Mouse (Mus musculus) embryonic facial prominence, embryonic 10.5 days (tissue): ENCODE data around the gene Arid1a. TPM values are rescaled to one million over a fixed set of nuclear protein-coding genes. Genes with fewer than 3 reads are reported as not detected.

Experiments used
- DNase-seq: peaks from one replicate; pipeline ENCODE4 v3.0.0-alpha.2; 2017; ENCODE audit warnings: low spot score
- H3K27ac ChIP-seq: fragments of 300-500 bp; sonication (generic); replicated peaks from 2 replicates; pipeline ENCODE4 v1.5.1; 2016; ENCODE audit warnings: mild to moderate bottlenecking
- H3K27me3 ChIP-seq: fragments of 300-500 bp; sonication (generic); replicated peaks from 2 replicates; pipeline ENCODE4 v1.6.1; 2016; ENCODE audit warnings: low read depth, mild to moderate bottlenecking; ENCODE audit not compliant: poor library complexity, severe bottlenecking
- H3K36me3 ChIP-seq: fragments of 300-500 bp; sonication (generic); replicated peaks from 2 replicates; pipeline ENCODE4 v1.6.1; 2016; ENCODE audit warnings: mild to moderate bottlenecking, moderate library complexity
- H3K4me1 ChIP-seq: fragments of 300-500 bp; sonication (generic); 2 replicates; pipeline ENCODE4 v1.6.1; 2016
- H3K4me3 ChIP-seq: fragments of 300-500 bp; sonication (generic); 2 replicates; pipeline ENCODE4 v1.5.1; 2016; ENCODE audit warnings: mild to moderate bottlenecking, moderate library complexity
- H3K9me3 ChIP-seq: fragments of 300-500 bp; sonication (generic); 2 replicates; pipeline ENCODE4 v1.6.1; 2016; ENCODE audit warnings: mild to moderate bottlenecking
- WGBS: fragments of 180-500 bp; shearing (Covaris S2); methylation state at CpG from one replicate; pipeline ENCODE4 v1.1.7; 2016; 5-methylcytosine and 5-hydroxymethylcytosine counted together
- polyA plus RNA-seq: library from polyadenylated mRNA; unstranded; fragments of >200 nt; fragmentation: Nextera tagmentation; extraction: Ambion mirVana; gene quantifications from 2 replicates; pipeline ENCODE4 v1.2.1, GENCODE M21; 2016

The Arid1a gene
- polyA plus RNA-seq, 1 experiment from 2014 or later = 38.9 TPM

DNA sequence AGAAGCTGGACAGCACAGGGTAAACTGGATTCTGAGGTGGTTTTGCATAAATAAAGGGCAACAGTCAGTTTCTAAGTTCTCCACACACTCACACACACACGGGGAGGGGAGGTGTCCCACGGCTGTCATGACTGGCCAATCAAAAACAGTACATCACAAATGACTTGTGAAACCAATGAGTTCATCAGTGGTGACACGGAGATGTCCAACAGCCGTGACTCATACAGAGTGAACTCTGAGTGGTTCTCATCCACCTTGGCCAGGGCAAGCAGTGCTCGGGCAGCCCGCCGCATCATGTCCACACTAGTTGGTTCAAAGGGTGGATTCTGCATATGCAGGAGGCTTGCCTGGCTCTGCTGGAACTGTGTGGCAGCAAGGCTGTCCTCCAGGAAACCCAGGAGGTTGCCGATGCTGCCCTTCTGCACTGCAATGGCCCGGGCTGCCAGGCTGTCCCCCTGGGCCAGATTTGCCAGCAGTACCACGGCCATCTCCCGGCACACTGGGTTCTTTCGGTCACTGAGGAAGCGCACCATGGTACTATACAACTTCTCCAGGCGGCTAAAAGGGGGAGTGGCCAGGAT, 76.3 kb downstream of the Arid1a start:
- Histone ChIP-seq H3K27ac (no peak overlapping the region), H3K9me3 (no peaks in the 10 kb centered on the region), H3K4me3 (no peak overlapping the region), H3K4me1 (peaks cover 26% of the 10 kb centered on the region), H3K36me3 (peaks cover 75% of the 10 kb centered on the region), H3K27me3 (no peaks in the 10 kb centered on the region)
- DNase-seq = no peak
- 91% methylated on average over 14 of the region's 14 CpGs for WGBS

DNA sequence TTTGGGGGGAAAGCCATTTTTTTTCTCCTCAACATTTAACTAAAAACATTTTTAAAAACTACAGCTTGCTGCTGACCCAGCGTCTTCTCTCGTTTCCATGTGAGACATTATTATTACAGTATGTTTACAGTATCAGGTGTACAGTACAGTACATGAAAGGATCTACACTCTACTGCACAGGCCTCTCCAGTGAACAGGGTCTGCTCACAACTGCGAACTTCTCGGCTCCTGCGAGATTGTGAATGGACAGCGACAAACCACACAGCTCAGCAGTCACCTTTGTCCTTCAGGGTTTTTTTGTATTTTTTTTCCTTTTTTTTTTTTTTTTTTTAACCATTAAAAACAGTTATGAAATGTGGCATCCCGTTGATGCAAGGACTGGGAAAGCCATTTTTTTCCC, 76.9 kb downstream of the Arid1a start:
- peaks cover 69% of the 10 kb centered on the region for H3K36me3 ChIP-seq
- WGBS = 94% methylated on average over 7 of the region's 7 CpGs
- no peak overlapping the region for H3K27ac ChIP-seq
- DNase-seq = no peak
- peaks cover 33% of the 10 kb centered on the region for H3K4me1 ChIP-seq
- no peak overlapping the region for H3K4me3 ChIP-seq
- H3K9me3 ChIP-seq = no peaks in the 10 kb centered on the region
- H3K27me3 ChIP-seq = no peaks in the 10 kb centered on the region

DNA sequence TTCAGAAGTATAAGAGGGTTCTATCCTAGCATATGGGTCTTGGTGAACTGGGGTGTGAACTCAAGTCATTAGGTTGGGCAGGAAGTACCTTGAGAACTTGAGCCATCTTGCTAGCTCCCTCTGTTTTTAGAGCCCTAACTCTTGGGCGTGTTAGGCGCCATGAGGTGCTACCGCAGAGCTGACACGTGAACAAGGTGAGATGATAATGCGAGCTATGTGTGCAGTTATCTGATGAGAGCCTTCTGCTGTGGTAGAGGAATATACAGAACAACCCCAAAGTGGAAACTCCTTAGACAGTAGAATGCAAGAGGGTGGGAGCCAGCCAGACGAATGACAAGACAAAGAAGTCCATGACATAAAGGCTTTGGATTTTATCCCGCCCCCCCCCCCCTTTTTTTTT, 79.3 kb downstream of the Arid1a start:
- Histone ChIP-seq H3K36me3 (peaks cover 45% of the 10 kb centered on the region), H3K9me3 (no peaks in the 10 kb centered on the region), H3K4me3 (no peak overlapping the region), H3K27me3 (no peaks in the 10 kb centered on the region), H3K4me1 (peaks cover 56% of the 10 kb centered on the region), H3K27ac (no peak overlapping the region)
- WGBS = 85% methylated on average over 7 of the region's 7 CpGs
- no peak for DNase-seq

DNA sequence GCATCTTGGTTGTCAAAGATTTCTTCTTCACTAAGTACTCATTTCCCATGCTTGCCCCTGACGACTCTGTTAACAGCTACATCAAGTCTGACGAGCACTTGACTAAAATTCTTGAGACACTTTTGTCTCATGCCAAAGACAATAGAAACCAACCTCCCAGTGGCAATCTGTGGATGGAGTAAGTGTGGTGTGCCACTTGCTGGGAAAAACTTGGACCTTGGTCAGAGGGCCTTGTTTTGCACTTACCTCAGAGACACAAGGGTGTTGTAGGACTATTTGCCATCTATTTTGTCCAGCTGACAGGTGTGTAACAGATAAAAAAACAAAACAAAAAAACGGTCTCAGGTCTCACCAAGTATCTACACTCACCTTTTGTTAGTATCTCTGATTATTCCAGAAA, 80.4 kb downstream of the Arid1a start:
- Histone ChIP-seq H3K9me3 (no peaks in the 10 kb centered on the region), H3K4me1 (peaks cover 66% of the 10 kb centered on the region), H3K27me3 (no peaks in the 10 kb centered on the region), H3K4me3 (0 out of 2 replicates have a peak overlapping the region, but pooled peaks have one; percentile 16), H3K36me3 (peaks cover 34% of the 10 kb centered on the region), H3K27ac (peak overlapping the region; percentile 62)
- DNase-seq = no peak
- 43% methylated on average over 3 of the region's 3 CpGs for WGBS

DNA sequence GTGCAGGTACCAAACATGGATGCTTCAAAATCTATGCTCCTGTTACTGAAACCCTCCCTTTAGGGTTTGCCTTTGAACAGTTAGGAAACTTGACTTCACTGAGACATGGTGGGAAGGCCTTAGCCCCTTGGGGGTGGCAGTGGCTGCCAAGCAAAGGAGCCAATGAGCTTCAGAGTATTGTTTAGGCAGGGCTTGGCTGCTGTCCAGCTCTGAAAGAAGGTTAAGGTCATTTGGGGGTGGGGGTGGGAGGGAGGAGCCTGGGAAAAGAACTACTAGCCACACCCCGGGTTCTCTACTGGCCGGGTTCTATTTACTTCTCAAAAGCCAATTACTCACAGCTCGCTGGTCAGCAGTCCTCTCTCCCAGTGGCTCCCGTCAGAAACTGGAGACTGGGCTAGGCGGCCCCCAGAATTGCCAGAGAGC, 81.0 kb downstream of the Arid1a start:
- WGBS = 7% methylated on average over 5 of the region's 5 CpGs
- H3K27me3 ChIP-seq = no peaks in the 10 kb centered on the region
- no peaks in the 10 kb centered on the region for H3K9me3 ChIP-seq
- peaks cover 72% of the 10 kb centered on the region for H3K4me1 ChIP-seq
- peak overlapping the region; percentile 62 for H3K27ac ChIP-seq
- peaks cover 28% of the 10 kb centered on the region for H3K36me3 ChIP-seq
- peak overlapping the region; percentile 16; the same call in 1 of the 2 replicates for H3K4me3 ChIP-seq
- DNase-seq = peak; percentile 72

DNA sequence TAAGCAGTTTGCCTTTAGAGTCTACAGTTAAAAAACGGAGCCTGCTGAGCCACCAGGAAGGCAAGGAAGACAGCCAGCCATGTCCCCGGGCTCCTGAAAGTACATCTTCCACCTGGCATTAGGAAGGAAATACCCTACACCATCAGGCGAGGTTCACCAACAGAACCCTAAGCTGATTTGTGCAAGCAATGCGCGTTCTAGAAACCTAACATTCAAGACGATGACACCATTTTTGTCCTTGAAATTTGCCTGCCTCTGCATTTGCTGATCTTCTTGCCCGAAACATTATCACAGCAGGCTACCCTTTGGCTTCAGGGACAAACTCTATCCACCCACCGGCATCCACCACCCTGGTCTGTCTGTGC, 82.3 kb downstream of the Arid1a start:
- H3K27me3 ChIP-seq = no peaks in the 10 kb centered on the region
- peaks cover 16% of the 10 kb centered on the region for H3K36me3 ChIP-seq
- H3K4me1 ChIP-seq = peaks cover 79% of the 10 kb centered on the region
- WGBS = 74% methylated on average over 8 of the region's 8 CpGs
- no peaks in the 10 kb centered on the region for H3K9me3 ChIP-seq
- no peak overlapping the region for H3K4me3 ChIP-seq
- no peak for DNase-seq
- H3K27ac ChIP-seq = no peak overlapping the region

DNA sequence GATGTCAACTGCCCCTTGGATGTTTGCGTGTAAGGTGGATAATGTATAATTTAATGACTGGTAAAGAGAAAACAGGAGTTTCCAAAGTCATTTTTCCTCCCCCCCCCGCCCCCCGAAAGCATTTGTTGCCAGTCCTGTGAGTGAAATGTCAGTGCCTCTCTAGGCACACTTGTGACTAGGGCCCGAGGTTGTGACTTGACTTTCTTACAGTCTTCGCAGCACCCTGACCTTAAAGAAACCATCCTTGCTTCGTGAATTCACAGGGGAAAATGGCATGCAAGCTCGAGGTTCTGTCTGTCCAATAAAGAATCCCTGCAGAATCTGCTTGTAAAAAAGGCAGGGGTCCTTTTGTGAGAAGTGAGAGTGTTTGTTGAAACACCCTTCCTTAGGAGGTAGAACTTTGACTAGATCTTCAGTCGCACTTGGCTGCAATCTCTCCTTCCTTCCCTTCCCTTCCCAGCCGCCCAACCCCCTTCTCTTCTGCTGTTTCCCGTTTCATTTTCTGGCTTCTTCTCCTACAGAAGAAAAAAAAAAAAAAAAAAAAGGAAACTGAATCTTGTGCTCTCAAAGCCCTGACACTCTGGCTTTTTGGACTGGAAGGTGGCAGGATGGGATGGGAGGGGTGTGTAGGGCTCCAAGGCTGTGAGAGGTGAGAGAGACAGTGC, 82.8 kb downstream of the Arid1a start:
- WGBS = 47% methylated on average over 10 of the region's 10 CpGs
- Histone ChIP-seq H3K27me3 (no peaks in the 10 kb centered on the region), H3K9me3 (no peaks in the 10 kb centered on the region), H3K4me3 (peak overlapping the region; percentile 69; the same call in 1 of the 2 replicates), H3K4me1 (peaks cover 79% of the 10 kb centered on the region), H3K36me3 (peaks cover 17% of the 10 kb centered on the region), H3K27ac (peak overlapping the region; percentile 97)
- no peak for DNase-seq

DNA sequence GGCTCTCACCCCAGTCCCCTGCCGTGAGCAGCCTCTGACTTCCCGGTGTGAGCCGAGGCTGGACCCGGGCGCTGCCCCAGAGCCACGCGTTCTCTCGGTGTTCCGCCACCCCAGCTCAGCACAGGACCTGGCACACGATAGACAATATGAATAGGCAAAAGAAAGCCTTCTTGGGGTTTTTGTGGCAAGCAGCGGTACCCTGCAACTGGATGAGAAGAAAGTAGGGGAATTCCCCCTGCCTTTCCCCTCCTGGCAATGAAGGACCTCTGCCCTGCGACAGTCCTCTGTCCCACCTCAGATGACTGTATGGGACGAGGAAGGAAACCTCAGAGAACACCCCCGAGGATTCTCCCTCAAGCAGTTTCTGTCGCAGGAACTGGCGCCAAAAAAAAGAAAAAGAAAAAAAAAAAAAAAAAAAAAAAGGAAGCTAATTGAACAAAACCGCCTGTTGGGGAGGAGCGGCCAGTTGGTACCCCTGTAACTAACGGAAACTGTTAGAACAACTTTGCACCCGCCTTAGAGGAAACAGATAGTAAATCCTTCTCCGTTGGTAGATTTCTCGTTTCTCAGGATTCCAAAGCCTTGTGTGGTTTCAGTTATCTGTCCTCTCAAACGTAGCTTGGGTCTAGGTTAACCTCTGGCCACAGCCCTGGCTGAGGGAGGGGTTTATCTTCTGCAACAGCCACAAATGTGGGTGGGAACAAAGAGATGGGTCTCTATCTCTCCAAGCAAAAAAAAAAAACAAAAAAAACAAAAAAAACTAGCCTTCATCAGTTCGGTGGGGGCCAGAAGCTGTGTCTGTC, 83.5 kb downstream of the Arid1a start:
- peak overlapping the region; percentile 69 for H3K4me3 ChIP-seq
- 6% methylated on average over 24 of the region's 24 CpGs for WGBS
- H3K36me3 ChIP-seq = peaks cover 18% of the 10 kb centered on the region; the same call in 1 of the 2 replicates
- H3K9me3 ChIP-seq = no peaks in the 10 kb centered on the region
- H3K27me3 ChIP-seq = no peaks in the 10 kb centered on the region
- H3K4me1 ChIP-seq = peaks cover 79% of the 10 kb centered on the region
- DNase-seq = no peak
- peak overlapping the region; percentile 97 for H3K27ac ChIP-seq

DNA sequence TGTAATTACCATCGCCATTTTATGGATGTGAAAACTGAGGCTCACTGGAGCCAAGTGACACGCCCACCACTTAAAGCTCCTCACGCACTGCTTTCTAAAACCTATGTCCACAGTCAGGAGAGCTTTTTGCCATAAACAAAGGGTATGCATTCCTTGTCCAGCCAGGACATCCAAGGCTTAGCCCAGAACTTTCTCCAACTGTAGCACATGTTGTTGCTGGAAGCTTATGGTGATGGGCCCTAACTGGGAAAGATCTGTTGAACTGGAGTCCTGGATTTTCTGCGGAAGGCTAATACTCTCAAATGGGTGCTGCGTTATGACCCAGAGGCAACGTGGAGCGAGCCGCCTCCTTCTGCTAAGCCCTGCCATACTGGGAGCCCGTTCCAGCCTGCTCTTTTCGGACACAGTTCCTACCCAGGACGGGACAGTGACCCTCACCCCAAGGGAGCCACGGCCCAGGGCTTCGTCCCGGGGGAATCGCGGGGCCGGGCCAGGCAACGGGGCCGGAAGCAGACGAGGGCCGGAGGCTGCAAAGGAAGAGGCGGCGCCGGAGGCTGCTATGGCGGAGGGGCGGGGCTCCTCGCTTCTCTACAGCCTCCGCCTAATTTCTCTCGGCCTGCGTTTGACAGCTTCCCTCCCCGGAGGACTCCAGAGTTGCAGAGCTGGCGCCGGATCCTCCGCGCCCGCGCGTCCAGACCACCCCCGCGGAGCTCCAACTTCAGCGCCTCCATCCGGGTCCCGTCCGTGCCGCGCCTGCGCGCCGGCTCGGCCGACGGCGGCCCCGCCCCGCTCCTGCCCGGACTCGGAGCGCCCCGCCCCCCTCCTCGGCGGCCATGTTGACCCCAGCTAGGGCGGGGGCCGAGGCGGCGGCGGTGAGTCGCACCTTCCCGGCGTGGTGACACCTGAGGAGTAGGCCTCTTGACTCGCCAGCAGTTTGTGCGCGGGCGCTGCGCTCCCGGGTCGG, 84.4 kb downstream of the Arid1a start, which contains the start of gene Pigv:
Pigv (minus strand) TSS at position 767 of the 964 bp plus-strand sequence.
- Histone ChIP-seq H3K36me3 (peaks cover 16% of the 10 kb centered on the region; the same call in 1 of the 2 replicates), H3K27me3 (no peaks in the 10 kb centered on the region), H3K4me1 (peaks cover 71% of the 10 kb centered on the region), H3K9me3 (no peaks in the 10 kb centered on the region), H3K27ac (peak within 1 kb of the TSS; percentile 97), H3K4me3 (peak within 1 kb of the TSS; percentile 69)
- under 1% methylated on average over 76 of the region's 76 CpGs for WGBS
- peak; percentile 96 for DNase-seq

DNA sequence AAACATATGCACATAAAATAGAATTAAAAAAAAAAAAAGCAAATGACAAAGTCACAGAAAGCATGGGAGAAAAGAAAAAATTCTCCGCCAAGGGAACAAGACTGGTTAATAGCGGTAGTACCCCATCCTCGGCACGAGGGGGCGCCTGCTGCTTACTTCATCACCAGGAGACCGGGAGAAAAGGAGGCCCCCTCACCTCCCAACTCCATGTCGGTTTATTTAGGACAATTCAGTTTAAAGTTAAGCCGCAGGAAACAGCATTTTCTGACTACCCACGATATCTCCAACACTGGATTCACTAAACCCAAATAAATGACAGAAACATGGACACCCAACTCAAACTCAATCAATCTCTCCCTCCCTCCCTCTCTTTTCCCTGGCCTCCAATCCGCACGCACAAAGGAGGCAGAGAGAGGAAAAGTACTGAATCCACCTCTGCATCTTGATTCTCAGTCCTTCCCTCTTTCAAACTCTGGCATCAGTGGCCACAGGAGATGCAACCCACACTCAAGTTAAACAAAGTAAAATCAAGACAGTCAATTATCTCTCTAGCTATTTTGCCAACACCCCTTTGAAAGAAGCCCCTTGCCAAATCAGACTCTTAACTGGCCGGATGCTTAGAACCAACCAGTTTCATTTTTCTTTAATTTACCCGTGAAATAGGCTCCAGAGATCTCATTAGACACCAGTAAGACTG, 85.2 kb downstream of the Arid1a start:
- no peaks in the 10 kb centered on the region for H3K9me3 ChIP-seq
- H3K4me1 ChIP-seq = peaks cover 63% of the 10 kb centered on the region
- 9% methylated on average over 13 of the region's 13 CpGs for WGBS
- peak; percentile 88 for DNase-seq
- no peaks in the 10 kb centered on the region for H3K27me3 ChIP-seq
- peak overlapping the region; percentile 97 for H3K27ac ChIP-seq
- H3K36me3 ChIP-seq = peaks cover 20% of the 10 kb centered on the region
- peak overlapping the region; percentile 69 for H3K4me3 ChIP-seq

DNA sequence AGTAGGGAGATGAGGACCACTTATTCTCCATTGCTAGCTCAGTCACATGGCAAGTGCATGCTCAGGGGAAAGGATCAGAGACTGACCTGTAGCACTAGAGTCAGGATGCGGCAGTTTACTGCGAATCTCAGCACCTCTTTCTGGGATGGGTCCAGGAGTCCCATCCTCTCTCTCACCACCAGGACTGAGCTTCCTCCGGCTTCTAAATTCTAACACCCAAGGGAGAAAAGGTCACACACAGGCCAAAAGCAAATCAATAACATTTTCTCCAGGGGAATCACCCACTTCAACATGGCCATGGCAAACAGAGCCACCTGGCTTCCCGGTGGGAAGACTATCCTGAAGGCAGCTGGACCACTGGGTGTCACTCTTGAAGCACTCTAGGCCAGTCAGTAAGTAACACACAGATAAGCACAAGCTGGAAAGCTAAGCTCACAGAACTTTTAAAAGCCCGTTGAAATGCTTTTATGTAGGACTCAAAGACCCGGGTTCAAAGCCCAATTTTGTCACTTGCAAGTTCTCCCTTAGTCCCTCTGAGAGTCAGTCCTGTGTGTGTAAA, 86.8 kb downstream of the Arid1a start:
- H3K4me1 ChIP-seq = peaks cover 56% of the 10 kb centered on the region
- H3K4me3 ChIP-seq = no peak overlapping the region
- H3K27ac ChIP-seq = no peak overlapping the region
- H3K27me3 ChIP-seq = no peaks in the 10 kb centered on the region
- peaks cover 32% of the 10 kb centered on the region for H3K36me3 ChIP-seq
- H3K9me3 ChIP-seq = no peaks in the 10 kb centered on the region
- no peak for DNase-seq
- 74% methylated on average over 6 of the region's 6 CpGs for WGBS
